Mouse (Mus musculus): ENCODE data around the gene Acap3. TPM values are rescaled to one million over a fixed set of nuclear protein-coding genes. Genes with fewer than 3 reads are reported as not detected.

The Acap3 gene
- total and polyA plus RNA-seq, 2 experiments from 2014 or later: 64.5 to 82.6 TPM

DNA sequence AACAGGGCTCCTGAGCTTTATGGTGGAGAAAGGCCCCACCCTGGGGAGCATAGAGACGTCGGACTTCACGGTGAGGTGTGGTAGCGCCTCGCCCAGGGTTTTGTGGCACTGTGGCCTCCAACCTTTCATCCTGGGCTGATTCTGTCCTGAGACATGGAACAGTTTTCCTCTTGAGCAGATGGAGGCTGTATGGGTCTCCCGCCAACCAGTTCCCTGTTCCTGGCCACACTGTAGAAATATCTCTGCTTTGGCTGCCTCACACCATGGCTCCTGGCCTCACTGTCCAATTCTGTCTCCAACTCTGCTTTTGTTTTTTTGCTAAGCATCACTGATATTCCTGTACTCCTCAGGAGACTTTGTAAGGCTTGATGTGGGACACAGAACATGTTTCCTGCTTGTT is 63.9 kb downstream of the Acap3 start:
- H3K4me2 ChIP-seq (ENCODE audit: low read depth, low read length, poor library complexity, severe bottlenecking): no peak overlapping the region
- DNase-seq (ENCODE audit: low spot score) (no peak), ATAC-seq (ENCODE audit: low FRiP score) (no peak)
- H3K4me3 ChIP-seq (ENCODE audit: low read depth, low read length): no peak overlapping the region
- H3K27ac ChIP-seq (ENCODE audit: low read depth, low read length): no peak overlapping the region
- no peaks in the 10 kb centered on the region for H3K4me1 ChIP-seq (ENCODE audit: insufficient read depth, low read length)
- H3K9me3 ChIP-seq (ENCODE audit: low read length): no peaks in the 10 kb centered on the region
- H3K9ac ChIP-seq (replicated peaks; ENCODE audit: low read length, poor library complexity, severe bottlenecking): no peak overlapping the region
- peaks cover 41% of the 10 kb centered on the region for H3K36me3 ChIP-seq (ENCODE audit: insufficient read depth, low read length)
- TF ChIP-seq CTCF (IDR thresholded peaks at IDR 0.05): no peak
- 92% methylated on average over 6 of the region's 6 CpGs for WGBS
- H3K27me3 ChIP-seq (ENCODE audit: insufficient read depth, low read length): no peaks in the 10 kb centered on the region

Small RNA genes lying within 50 kb of the gene (microRNA-seq; reads per million reads assigned to microRNA genes)
- gene Gm22991 (ENCODE audit: borderline number of aligned reads): not detected

Other genes starting within 250 kb of the Acap3 start
- gene Gm10563, start 246.4 kb upstream of the Acap3 start, total RNA-seq (2014; rRNA removed): not detected in 2 replicates
- gene Gm10563, start 246.4 kb upstream of the Acap3 start, polyA plus RNA-seq (2015; fragmentation: Nextera tagmentation; extraction: Ambion mirVana): not detected in 2 replicates
- 4.1 and 6.4 TPM in 2 replicates for gene Mmp23, start 238.4 kb upstream of the Acap3 start, total RNA-seq (2014; rRNA removed)
- 4.4 and 5.6 TPM in 2 replicates for gene Mmp23, start 238.4 kb upstream of the Acap3 start, polyA plus RNA-seq (2015; fragmentation: Nextera tagmentation; extraction: Ambion mirVana)
- 115 and 118 TPM in 2 replicates for gene Mib2, start 222.6 kb upstream of the Acap3 start, total RNA-seq (2014; rRNA removed)
- gene Mib2, start 222.6 kb upstream of the Acap3 start, polyA plus RNA-seq (2015; fragmentation: Nextera tagmentation; extraction: Ambion mirVana): 49.3 and 49.5 TPM in 2 replicates
- gene Fndc10, start 197.5 kb upstream of the Acap3 start, total RNA-seq (2014; rRNA removed): 43.8 and 46.4 TPM in 2 replicates
- 24.3 and 27.4 TPM in 2 replicates for gene Fndc10, start 197.5 kb upstream of the Acap3 start, polyA plus RNA-seq (2015; fragmentation: Nextera tagmentation; extraction: Ambion mirVana)
- 84.1 and 90.7 TPM in 2 replicates for gene Ssu72, start 187.0 kb upstream of the Acap3 start, total RNA-seq (2014; rRNA removed)
- 152 and 153 TPM in 2 replicates for gene Ssu72, start 187.0 kb upstream of the Acap3 start, polyA plus RNA-seq (2015; fragmentation: Nextera tagmentation; extraction: Ambion mirVana)
- 51.0 and 78.0 TPM in 2 replicates for gene Tmem240, start 157.0 kb upstream of the Acap3 start, total RNA-seq (2014; rRNA removed)
- 34.9 and 37.9 TPM in 2 replicates for gene Tmem240, start 157.0 kb upstream of the Acap3 start, polyA plus RNA-seq (2015; fragmentation: Nextera tagmentation; extraction: Ambion mirVana)
- 52.6 and 69.1 TPM in 2 replicates for gene Atad3a, start 130.7 kb upstream of the Acap3 start, total RNA-seq (2014; rRNA removed)
- gene Atad3a, start 130.7 kb upstream of the Acap3 start, polyA plus RNA-seq (2015; fragmentation: Nextera tagmentation; extraction: Ambion mirVana): 65.9 and 69.9 TPM in 2 replicates
- 42.1 and 42.5 TPM in 2 replicates for gene Vwa1, start 117.1 kb upstream of the Acap3 start, total RNA-seq (2014; rRNA removed)
- gene Vwa1, start 117.1 kb upstream of the Acap3 start, polyA plus RNA-seq (2015; fragmentation: Nextera tagmentation; extraction: Ambion mirVana): 25.5 and 28.7 TPM in 2 replicates
- gene Tmem88b, start 105.9 kb upstream of the Acap3 start, total RNA-seq (2014; rRNA removed): 0.66 and 1.6 TPM in 2 replicates
- 0.56 and 0.65 TPM in 2 replicates for gene Tmem88b, start 105.9 kb upstream of the Acap3 start, polyA plus RNA-seq (2015; fragmentation: Nextera tagmentation; extraction: Ambion mirVana)
- not detected in 2 replicates for gene Ankrd65, start 101.4 kb upstream of the Acap3 start, total RNA-seq (2014; rRNA removed)
- gene Ankrd65, start 101.4 kb upstream of the Acap3 start, polyA plus RNA-seq (2015; fragmentation: Nextera tagmentation; extraction: Ambion mirVana): not detected in 2 replicates
- gene Mrpl20, start 88.9 kb upstream of the Acap3 start, total RNA-seq (2014; rRNA removed): 111 and 123 TPM in 2 replicates
- 279 and 316 TPM in 2 replicates for gene Mrpl20, start 88.9 kb upstream of the Acap3 start, polyA plus RNA-seq (2015; fragmentation: Nextera tagmentation; extraction: Ambion mirVana)
- gene Ccnl2, start 79.3 kb upstream of the Acap3 start, total RNA-seq (2014; rRNA removed): 66.3 and 112 TPM in 2 replicates
- 78.6 and 88.8 TPM in 2 replicates for gene Ccnl2, start 79.3 kb upstream of the Acap3 start, polyA plus RNA-seq (2015; fragmentation: Nextera tagmentation; extraction: Ambion mirVana)
- gene Aurkaip1, start 60.5 kb upstream of the Acap3 start, total RNA-seq (2014; rRNA removed): 90.9 and 102 TPM in 2 replicates
- gene Aurkaip1, start 60.5 kb upstream of the Acap3 start, polyA plus RNA-seq (2015; fragmentation: Nextera tagmentation; extraction: Ambion mirVana): 155 and 158 TPM in 2 replicates
- gene Mxra8, start 52.1 kb upstream of the Acap3 start, total RNA-seq (2014; rRNA removed): 35.5 and 37.2 TPM in 2 replicates
- 27.2 and 32.7 TPM in 2 replicates for gene Mxra8, start 52.1 kb upstream of the Acap3 start, polyA plus RNA-seq (2015; fragmentation: Nextera tagmentation; extraction: Ambion mirVana)
- 141 and 156 TPM in 2 replicates for gene Dvl1, start 44.4 kb upstream of the Acap3 start, total RNA-seq (2014; rRNA removed)
- gene Dvl1, start 44.4 kb upstream of the Acap3 start, polyA plus RNA-seq (2015; fragmentation: Nextera tagmentation; extraction: Ambion mirVana): 17.5 TPM in 2 replicates
- gene Tas1r3, start 28.5 kb upstream of the Acap3 start, total RNA-seq (2014; rRNA removed): 0.38 and 1.2 TPM in 2 replicates
- gene Tas1r3, start 28.5 kb upstream of the Acap3 start, polyA plus RNA-seq (2015; fragmentation: Nextera tagmentation; extraction: Ambion mirVana): 0.12 and 0.22 TPM in 2 replicates
- gene Cptp, start 22.4 kb upstream of the Acap3 start, total RNA-seq (2014; rRNA removed): 35.3 and 43.7 TPM in 2 replicates
- gene Cptp, start 22.4 kb upstream of the Acap3 start, polyA plus RNA-seq (2015; fragmentation: Nextera tagmentation; extraction: Ambion mirVana): 27.3 and 32.1 TPM in 2 replicates
- gene Ints11, start 22.3 kb upstream of the Acap3 start, total RNA-seq (2014; rRNA removed): 45.0 and 56.0 TPM in 2 replicates
- 53.6 and 56.0 TPM in 2 replicates for gene Ints11, start 22.3 kb upstream of the Acap3 start, polyA plus RNA-seq (2015; fragmentation: Nextera tagmentation; extraction: Ambion mirVana)
- gene Pusl1, start within 50 bp of the Acap3 start, total RNA-seq (2014; rRNA removed): 71.9 and 95.9 TPM in 2 replicates
- 54.3 and 54.5 TPM in 2 replicates for gene Pusl1, start within 50 bp of the Acap3 start, polyA plus RNA-seq (2015; fragmentation: Nextera tagmentation; extraction: Ambion mirVana)
- 76.5 and 82.0 TPM in 2 replicates for gene Ube2j2, start 52.0 kb downstream of the Acap3 start, total RNA-seq (2014; rRNA removed)
- gene Ube2j2, start 52.0 kb downstream of the Acap3 start, polyA plus RNA-seq (2015; fragmentation: Nextera tagmentation; extraction: Ambion mirVana): 125 and 138 TPM in 2 replicates
- 11.7 and 13.3 TPM in 2 replicates for gene C1qtnf12, start 70.5 kb downstream of the Acap3 start, total RNA-seq (2014; rRNA removed)
- gene C1qtnf12, start 70.5 kb downstream of the Acap3 start, polyA plus RNA-seq (2015; fragmentation: Nextera tagmentation; extraction: Ambion mirVana): 11.7 and 14.8 TPM in 2 replicates
- 52.5 and 57.2 TPM in 2 replicates for gene B3galt6, start 100.8 kb downstream of the Acap3 start, total RNA-seq (2014; rRNA removed)
- gene B3galt6, start 100.8 kb downstream of the Acap3 start, polyA plus RNA-seq (2015; fragmentation: Nextera tagmentation; extraction: Ambion mirVana): 31.1 and 32.2 TPM in 2 replicates
- 84.8 and 105 TPM in 2 replicates for gene Sdf4, start 101.0 kb downstream of the Acap3 start, total RNA-seq (2014; rRNA removed)
- 111 and 112 TPM in 2 replicates for gene Sdf4, start 101.0 kb downstream of the Acap3 start, polyA plus RNA-seq (2015; fragmentation: Nextera tagmentation; extraction: Ambion mirVana)
- 0.66 and 1.4 TPM in 2 replicates for gene Tnfrsf4, start 122.0 kb downstream of the Acap3 start, total RNA-seq (2014; rRNA removed)
- 0.54 and 0.78 TPM in 2 replicates for gene Tnfrsf4, start 122.0 kb downstream of the Acap3 start, polyA plus RNA-seq (2015; fragmentation: Nextera tagmentation; extraction: Ambion mirVana)
- gene Tnfrsf18, start 134.3 kb downstream of the Acap3 start, total RNA-seq (2014; rRNA removed): not detected in 2 replicates
- 1.5 and 2.2 TPM in 2 replicates for gene Tnfrsf18, start 134.3 kb downstream of the Acap3 start, polyA plus RNA-seq (2015; fragmentation: Nextera tagmentation; extraction: Ambion mirVana)
- 1.9 TPM in 1 of 2 replicates, not detected in the other for gene Ttll10, start 167.6 kb downstream of the Acap3 start, total RNA-seq (2014; rRNA removed)
- gene Ttll10, start 167.6 kb downstream of the Acap3 start, polyA plus RNA-seq (2015; fragmentation: Nextera tagmentation; extraction: Ambion mirVana): not detected in 2 replicates
- 28.1 and 31.1 TPM in 2 replicates for gene 9430015G10Rik, start 218.2 kb downstream of the Acap3 start, total RNA-seq (2014; rRNA removed)
- 22.1 and 25.2 TPM in 2 replicates for gene 9430015G10Rik, start 218.2 kb downstream of the Acap3 start, polyA plus RNA-seq (2015; fragmentation: Nextera tagmentation; extraction: Ambion mirVana)
- gene Rnf223, start 238.7 kb downstream of the Acap3 start, total RNA-seq (2014; rRNA removed): 0.44 and 0.52 TPM in 2 replicates
- gene Rnf223, start 238.7 kb downstream of the Acap3 start, polyA plus RNA-seq (2015; fragmentation: Nextera tagmentation; extraction: Ambion mirVana): 0.20 and 0.23 TPM in 2 replicates